Mouse (Mus musculus) cerebellum, adult (tissue): ENCODE data around the gene Retreg1.

Source experiments
- ATAC-seq: cut with Nextera tagmentation; 2 replicates; pipeline ENCODE4 v1.9.2; 2017; ENCODE audit warnings: mild to moderate bottlenecking, moderate library complexity, mixed read lengths; ENCODE audit not compliant: insufficient number of reproducible peaks, low FRiP score, low TSS enrichment

Retreg1 gene

DNA sequence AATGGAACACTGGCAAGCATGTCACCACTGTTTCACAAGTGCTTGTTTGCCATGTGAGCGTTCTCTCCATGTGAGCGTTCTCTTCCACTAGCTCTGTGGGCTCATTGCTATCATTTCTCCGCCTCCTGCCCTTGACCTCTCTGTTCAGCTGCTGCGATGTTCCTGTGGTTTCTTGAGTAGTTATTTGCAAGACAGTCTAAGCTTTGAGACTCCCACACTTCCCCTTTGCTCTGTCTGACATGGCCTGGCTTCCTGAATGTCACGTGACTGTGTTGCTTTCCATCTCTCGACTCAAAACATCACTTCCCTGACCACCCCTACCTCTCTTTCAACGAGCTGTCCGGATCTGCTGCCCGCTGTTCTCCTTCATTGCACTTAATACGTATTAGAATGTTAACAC is 14.5 kb upstream of the Retreg1 start:
- ATAC-seq: no peak

DNA sequence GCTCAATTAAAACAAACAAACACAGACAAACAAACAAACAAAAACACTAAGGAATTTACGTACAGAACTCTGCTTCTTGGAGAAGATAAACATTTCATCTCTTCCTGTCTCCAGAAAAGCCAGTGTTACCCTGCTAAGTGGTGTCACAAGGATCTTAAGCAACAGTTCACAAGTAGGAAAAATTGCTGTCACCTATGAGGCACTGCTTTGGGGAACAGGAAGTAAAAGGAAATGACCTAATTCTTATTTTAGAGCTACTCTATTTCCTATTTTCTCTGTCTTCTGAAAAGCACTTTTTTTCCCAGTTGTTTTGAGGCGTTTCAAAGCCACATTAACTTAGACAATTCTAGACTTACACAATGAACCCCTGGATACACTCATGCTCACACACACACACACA is 12.6 kb upstream of the Retreg1 start:
- no peak for ATAC-seq

DNA sequence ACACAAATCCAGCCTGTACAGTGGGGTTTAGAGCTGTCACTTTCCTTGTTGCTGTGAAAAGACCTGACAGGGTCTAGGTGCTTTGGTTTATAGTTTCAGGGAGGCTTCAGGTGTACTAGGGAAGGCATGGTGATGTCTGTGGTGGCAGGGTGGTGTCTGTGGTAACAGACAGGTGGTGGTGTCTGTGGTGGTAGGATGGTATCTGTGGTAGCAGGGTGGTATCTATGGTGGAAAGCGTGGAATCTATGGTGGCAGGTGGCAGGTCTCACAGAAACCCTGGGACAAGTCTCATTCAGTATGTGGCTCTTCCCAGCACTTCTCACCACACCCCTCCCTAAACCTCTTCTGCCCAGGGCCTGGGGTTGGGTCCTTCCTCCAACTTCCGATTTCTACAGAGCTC is 8.7 kb upstream of the Retreg1 start:
- ATAC-seq: no peak

DNA sequence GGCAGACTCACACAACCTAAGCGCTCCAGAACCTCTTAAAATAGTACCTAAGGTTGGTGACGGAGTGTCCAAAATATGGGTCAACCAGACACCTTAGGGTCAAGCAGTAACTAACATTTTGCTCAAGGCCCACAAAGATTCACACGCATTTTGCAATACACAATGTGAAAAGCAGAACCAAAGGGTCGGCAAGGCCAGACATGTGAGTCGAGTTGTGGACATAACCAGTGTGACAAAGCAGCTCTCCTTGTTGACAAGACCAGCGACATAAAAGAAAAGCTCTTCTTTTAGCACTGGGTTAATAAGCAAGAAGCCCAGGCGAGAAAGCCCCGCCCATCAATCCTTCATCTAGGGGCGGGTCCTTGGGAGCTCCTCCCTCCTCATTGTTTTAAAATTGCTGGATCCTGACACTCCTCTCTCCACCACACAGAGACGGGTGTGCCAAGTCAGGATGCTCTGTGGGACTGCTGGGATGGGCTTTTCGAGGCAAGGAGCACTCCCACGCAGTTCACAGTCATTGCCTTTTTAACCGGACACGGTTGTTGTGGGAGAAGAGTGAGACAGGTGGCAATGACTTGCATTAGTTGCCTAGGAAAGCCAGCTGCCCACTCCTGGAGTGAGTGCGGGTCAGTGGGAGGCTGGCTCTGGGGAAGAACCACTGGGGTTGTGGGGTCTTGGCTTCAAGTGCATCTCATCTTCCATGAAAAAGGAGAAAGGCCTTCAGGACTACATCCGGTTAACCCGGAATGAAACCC is 7.9 kb upstream of the Retreg1 start:
- ATAC-seq: no peak

DNA sequence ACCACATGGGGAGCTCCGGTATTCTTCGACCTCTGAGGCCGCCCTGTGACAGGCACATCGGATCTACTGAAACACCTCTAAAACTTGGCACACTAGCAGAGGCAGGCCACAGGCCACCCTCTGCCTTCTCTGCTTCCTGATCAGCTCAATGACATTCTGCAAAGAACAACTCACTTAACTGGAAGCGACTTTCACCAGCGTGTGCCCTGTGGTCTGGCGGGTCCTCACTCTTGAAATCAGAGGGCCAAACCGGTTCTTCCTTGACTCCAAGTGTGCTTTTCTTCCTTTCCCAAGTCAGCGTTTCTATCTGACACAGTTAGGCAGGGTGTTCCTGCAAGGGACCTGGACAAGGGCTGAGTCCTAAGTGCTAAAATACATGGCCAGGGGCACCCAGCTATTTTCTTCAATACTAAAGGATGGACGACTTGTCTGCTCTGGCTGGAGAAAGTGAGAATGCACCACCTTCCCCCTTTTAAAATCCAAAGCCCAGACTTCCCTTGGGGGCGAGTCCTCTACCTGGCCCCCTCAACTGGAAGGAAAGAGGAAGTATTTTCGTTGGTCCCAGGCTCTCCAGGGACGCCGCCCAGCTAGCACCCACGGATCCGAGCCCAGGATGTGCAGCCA is 406 bp upstream of the Retreg1 start:
- ATAC-seq: peak; percentile 64

DNA sequence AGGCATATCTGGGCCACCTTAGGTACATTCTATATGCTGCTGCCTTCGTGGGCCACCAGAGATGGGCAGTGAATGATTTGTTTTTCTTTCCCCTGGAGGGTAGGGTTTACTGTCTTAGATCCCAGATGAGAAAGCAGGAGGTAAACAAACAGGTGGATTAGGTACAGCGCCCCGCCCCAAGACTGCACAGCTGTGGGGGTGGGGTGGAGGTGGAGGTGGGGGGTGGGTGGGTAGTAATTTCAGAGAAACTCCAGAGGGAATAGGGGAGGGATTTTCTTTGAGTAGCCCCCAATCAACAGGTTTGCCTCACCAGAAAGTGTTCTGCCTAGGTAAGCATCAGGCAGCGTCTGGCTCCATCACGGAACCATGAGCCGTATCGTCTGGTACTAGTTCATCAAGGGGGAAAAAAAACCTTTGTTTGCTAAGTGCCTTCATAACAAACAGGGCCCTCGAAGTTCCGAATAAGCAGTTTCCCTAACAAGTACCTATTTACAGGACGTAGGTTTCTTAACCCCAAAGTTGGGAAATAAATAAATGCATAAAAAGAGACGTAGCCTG is 1.1 kb downstream of the Retreg1 start:
- no peak for ATAC-seq

DNA sequence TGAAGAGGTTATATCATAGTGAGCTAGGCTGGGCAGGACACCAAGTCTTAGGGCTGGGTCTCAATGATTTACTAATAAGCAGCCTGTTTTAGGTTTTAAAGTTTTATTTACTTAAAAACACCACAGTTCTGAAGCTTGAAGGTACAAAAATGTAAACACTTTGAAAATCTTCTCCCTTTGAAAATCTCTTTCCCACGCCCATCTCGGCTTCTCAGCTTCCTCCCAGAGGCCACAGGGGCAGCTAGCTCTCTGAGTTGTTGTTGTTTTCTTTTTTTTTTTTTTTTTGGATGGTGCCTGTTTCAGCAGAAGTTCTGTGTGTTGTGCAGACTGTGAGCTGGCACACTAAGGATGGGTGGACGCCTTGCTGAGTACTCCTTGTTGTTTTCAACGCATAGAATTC is 1.8 kb downstream of the Retreg1 start:
- ATAC-seq: no peak

DNA sequence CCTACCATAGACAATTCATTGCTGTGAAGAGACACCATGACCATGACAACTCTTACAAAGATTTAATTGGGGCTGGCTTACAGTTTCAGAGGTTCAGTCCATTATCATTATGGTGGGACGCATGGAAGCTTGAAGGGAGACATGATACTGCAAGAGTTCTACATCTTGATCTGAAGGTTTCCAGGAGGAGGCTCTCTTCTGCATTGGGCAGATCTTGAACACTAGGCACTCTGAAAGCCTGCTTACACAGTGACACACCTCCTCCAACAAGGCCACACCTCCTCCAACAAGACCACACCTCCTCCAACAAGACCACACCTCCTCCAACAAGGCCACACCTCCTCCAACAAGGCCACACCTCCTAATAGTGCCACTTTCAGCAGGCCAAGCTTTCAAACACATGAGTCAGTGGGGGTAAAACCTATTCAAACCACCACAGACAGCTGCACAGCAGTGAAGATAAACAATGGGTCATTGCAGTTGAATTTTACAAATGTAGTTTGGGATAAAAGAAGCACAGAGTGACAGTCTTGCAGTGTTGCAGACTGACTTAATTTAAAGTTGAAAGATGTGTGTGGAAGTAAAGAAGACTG is 4.7 kb downstream of the Retreg1 start:
- ATAC-seq: no peak

DNA sequence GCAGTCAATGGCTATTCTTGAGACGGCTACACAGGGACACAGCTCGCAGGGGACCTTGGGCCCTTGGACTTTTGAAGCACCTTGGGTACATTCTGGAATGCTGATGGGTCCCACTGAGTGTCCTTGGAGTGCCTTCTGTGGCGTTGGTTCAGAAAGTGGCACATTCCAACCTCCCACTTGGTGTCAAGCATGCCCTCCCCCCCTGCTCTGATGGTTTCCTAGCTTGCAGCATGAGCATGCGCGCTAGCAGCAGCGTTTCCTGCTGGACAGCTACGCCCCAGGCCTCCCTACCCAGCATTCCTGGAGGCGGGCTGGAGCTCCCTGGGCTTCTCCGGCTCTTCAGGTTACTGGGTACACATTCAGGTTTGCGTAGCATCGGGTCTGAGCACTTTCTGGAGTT is 7.6 kb downstream of the Retreg1 start:
- ATAC-seq: no peak

DNA sequence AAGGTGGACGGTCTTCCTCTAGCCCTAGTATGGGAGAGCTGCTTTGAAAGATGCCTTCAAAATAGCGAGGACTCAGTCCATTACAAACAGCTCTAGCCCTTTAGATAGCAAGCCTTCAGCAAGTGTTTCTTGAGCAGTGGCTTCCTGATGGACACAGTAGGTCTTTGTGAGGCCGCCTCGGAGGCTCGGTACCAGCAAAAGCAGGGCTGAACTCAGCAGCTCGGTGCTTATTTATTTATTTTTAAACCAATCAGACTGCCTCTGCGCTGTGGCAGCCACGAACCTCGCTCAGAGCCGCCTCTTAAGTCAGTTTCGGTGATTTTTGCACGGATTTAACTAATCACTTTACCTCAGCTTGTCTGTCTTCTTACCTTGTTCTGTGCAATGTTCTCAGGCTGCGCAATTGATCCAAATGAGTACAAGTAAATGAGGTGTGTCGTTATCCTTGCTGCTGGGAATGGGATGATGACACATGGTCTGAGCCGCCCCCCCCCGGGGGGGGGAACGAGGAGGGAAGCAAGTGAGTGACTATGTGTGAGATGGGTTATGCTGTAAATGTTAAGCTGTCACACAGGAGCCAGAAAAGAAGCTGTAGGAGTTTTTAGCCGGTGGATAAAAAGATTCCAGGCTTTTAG is 11.4 kb downstream of the Retreg1 start:
- ATAC-seq: no peak

DNA sequence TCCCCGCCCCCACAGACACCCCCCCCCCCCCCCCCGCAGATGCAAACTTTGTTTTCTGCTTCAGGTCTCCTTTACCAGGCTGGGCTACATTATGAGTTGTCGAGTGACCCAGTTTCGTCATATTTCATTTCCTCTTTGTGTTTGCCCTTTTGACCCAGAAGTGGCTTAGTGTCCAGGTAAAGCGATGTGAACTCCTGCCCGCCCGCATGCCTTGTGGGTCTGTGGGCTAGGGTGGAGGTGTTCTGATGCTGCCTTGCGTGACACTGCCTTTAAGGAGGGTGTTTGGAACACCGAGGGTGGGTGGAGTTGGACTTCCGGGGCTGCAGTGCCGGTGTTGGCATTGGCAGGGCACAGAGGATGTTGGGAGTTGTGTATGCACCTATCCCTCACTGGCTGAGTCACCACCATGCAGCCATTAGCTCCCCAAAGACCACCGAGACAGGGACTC is 15.7 kb downstream of the Retreg1 start:
- ATAC-seq: no peak

DNA sequence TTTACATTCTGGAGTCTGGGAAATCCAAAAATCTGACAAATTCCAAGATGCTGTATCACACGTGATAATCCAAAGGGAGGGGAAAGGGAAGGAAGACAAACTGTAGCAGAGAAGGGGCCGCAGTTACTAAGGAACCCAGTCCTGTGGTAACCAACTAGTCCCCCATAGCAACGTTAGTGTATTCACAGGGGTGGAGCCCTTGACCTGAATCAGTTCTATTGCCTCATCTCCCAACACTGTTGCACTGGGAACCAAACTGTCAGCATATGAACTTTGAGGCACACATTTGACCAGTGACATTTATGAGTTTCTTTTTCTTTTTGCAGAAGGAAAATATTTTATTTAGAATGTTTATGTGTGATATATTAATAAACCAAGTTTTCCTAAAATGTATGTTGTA is 16.5 kb downstream of the Retreg1 start:
- ATAC-seq: no peak

DNA sequence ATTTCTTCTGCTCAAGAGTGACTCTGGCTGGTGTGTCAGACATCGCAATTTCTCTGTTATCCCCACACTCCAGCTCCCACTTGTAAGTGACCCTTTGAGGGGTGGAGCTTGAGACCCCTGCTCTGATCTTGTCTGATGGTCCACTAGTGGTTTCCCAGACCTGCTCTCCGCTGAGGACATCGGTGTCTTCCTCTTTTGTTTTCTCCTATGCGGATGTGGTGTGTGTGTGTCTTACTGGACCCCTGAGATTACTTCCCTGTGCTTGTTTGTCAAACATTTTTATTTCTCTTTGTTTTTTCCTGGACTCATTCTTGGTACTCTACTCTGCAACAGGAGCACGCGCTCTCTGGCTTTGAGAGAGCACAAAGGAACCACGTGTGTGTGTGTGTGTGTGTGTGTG is 18.9 kb downstream of the Retreg1 start:
- ATAC-seq: no peak

DNA sequence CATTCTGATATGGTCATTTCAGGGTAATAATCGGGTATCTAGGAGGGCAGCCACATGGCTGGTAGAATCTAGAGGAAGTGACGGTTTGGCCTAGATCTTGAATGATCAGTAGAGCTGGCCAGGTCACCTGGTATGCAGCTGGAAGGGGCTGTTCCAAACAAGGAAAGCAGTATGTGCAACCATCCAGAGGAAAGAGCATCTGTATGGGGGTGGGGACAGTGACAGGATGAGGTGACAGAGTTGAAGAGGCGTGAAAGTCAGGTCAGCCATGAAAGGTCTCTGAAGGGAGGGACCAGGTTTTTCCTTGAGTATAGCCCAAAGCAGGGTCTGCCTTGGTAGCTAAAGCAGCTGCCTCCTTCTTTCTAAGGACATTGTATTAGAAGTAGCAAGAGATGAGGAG is 22.6 kb downstream of the Retreg1 start:
- no peak for ATAC-seq

DNA sequence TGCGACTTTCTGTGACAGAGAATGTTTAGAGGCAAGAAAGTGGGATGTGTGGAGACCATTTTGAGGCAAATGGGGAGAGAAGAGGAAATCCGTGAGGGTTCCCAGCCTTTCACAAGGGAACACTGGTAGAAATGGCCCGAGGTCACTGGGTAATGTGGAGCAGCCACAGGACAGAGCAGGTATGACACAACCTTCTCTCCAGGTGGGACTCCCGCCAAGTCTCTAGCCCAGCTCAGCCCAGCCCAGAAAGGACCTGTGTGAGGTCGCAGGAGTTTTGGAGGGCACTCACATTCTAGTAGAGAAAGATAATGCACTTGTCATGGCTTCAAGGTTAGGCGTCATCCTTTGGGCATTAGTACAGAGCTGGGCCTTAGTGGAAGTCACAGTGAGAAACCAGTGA is 23.1 kb downstream of the Retreg1 start:
- ATAC-seq: no peak

DNA sequence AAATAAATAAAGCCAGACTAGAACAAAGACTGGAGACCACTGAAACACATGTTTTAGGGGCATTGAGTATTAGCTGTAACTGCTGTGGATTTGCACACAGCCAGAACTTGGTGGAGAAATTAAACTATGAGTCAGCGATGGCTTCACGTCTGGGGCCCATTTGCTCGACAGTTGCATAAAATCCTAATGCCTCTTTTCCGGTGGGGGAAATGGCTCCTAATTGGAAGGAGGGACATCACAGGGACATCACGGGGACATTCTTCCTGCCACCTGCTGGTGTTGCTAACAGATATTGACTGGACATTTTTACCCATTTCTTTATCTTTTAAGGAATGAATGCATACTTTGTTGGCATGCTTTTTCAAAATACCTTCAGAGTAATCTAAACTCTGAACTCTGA is 26.1 kb downstream of the Retreg1 start:
- no peak for ATAC-seq

DNA sequence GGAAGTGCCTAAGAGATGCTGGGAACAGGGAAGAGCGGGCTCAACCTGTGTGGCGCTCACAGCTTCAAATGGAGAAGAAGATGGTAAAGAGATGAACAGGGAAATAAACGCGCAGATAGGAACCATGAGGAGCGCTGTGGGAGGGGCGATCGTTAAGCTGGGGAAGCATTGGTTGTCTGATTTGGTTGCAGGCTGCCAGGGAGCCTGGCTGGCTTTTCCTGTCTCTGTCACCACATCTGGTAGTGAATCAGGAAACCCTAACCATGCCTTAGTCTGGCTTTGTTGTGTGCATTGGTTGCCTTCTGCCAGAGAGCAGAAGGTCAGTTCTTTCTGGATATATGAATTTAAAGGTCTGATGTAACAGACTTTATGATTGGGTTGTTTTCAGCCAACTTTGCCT is 28.5 kb downstream of the Retreg1 start:
- ATAC-seq: no peak

DNA sequence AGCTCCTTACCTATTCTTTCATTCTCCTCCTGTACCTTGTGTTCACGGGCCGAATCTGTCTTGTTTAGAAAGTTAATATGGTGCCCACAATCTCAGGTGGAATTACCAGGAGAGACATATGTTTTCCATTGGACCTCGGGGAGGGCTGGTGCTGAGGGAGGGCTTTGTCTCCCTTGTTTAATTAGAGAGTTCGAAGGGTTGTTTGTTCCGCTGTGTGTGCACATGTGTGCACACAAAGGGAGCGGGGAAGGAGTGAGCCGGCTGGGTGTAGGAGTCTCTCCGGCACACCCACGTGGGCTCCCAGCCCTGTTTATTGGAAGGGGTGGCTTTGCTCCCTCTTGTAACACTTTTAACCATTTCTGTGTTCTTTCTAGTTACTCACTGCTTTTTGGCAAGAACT is 29.1 kb downstream of the Retreg1 start:
- ATAC-seq: no peak

DNA sequence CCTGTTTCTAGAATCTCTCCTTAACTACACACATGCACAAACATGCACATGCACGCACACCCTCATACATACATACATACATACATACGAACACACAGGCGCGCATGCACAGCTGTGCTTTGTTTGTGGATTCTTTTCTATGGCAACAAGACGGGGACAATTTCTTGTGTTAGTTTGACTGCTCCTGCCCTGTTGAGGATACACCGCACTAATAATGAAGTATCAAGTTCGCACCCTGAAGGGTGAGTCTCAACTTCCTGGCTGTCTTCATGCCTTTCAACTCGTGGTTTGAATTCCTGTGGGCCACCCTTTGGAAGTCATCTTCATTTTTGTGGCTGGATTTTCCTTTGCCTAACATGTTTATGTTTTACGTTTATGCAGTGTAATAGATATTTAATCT is 29.7 kb downstream of the Retreg1 start:
- ATAC-seq: no peak

DNA sequence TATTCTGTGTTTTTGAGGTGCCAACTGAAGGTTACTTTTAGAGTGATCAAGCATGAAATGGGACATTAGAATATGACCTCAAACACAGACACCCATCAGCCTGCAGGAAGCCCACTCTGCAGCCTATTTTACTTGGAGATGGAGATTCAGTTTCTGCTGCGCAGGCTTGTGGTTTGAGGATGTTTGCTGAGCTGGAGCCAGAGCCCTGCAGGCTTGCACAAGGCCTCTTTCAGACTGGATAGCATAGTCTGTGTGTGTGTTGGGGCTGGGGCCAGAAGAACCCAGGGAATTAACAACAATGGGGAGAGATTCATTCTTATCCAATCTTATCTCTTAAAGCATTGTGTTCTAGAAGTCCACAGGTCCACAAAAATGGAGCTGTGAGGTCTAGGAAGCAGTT is 30.6 kb downstream of the Retreg1 start:
- ATAC-seq: no peak

DNA sequence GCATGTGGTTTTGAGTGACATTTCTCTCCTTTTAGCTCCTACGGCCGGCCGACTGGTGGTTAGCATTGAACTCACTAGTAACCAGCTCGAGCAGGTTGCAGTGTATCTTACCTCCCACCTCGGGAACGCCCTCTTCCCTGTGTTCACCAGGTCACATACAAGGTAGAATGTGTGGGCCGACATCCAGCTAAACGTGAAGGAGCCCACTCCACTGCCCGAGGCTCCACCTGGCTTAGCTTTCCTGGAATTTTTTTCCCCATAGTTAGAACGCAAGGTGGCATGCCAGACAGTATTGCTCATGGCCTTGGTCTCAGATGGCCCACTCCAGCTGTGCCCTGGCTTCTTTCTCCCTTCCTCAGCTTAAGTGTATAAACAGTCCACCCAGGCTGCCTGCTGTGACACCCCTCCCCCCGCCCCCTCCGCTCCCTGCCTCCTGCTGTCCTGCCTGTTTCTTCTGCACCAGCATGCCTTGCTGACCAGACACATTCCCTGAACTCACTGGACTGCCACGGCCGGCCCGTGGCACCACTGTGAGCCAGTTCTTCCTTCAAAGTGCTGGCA is 33.7 kb downstream of the Retreg1 start:
- no peak for ATAC-seq
